Mouse (Mus musculus): ENCODE measurements around the gene Pard3b.

DNA sequence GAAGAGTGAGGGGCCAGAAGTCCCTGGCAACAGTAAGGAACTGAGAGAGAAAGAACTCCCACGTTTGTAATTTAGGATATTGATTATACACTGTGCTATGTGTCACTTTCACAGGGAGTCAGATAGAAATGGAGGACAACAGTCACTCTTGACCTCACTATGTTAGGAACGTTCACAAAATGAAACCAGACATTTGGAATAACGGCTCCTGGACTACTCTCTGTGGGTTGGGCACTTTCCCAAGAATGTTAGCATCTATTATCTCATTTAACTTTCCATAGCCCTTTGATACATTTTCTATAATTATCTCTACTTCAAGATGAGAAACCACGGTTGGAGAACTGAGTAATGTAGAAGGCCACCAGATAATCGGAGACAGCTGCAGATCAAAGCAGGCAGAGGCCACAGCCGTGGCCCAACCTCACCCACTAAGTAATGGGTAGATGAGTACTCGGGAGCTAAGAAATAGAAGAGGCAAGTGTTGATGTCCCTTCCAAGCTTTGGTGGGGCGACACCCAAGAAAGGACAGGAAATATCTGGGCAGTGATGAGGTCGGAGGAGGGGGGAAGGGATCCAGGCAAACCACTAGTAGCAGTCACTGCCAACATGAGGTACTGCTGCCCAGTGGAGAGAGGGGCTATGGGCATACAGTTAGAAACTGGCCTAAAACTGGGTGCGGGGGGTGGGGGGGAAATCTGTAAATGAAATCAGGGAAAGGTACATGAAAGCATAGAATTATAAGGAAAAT lies 778.2 kb downstream of the Pard3b start:
- TF ChIP-seq POLR2A (IDR thresholded peaks at IDR 0.05; ENCODE audit: control insufficient read depth, extremely low read depth, insufficient read depth, low read length, poor library complexity) (no peak), CTCF (IDR thresholded peaks at IDR 0.05; ENCODE audit: borderline replicate concordance, control insufficient read depth, extremely low read depth, insufficient read depth, low read length, poor library complexity) (no peak)

All from thymus, adult 2 months (tissue).